Mouse (Mus musculus) adrenal gland, adult 8-10 months (tissue): Measurements from ENCODE around the gene Kat5. TPM values are rescaled to one million over a fixed set of nuclear protein-coding genes. Genes with fewer than 3 reads are reported as not detected.

ENCODE experiments used
- DNase-seq: peaks from one replicate; pipeline ENCODE4 v3.0.0; 2022
- total RNA-seq, 4 experiments: library from RNA; stranded (reverse); gene quantifications; 2 replicates each; pipeline ENCODE4 v1.2.4; 2022

Gene Kat5
- total RNA-seq, 4 experiments from 2014 or later, result 71.6 to 90.4 (median 76.6) TPM

DNA sequence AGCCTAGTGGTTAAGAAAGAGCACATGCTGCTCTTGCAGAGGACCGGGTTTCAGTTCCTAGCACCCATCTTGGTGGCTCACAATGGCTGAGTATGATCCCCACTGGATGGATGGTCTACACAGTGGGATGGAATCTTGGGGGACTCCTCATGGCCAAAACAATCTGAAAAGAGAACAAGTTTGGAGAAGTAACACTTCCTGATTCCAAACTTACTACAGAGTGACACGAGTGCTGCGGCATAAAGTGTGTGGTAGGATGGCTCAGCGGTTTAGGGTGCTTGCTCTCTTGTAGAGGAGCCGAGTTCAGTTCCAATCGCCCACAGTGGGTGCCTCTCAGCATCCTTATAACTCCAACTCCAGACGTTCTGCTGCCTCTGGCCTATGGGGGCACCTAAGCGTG lies 15.3 kb upstream of the Kat5 start:
- DNase-seq, result no peak

GRCm38 (mm10) chr19:5621884-5622283 lies 11.8 kb upstream of the Kat5 start:
- no peak for DNase-seq

DNA sequence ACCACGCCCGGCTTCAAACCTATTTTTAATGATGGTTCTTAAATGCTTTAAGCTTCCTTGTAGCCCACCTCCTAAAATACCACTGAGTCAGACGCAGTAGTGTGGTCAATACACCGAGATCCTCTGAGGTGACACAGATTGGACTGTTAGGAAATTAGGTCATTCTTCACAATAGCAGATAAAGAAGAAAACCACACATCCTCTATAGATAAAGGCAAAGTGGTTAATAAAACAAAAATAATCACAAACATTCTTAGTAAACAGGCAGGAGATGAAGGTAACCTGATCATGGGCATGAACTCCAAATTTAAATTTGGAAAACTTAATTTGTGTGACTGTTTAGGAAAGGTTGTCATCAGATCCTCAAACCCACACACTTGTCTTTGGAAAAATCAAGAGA lies 10.0 kb upstream of the Kat5 start:
- DNase-seq, result no peak

- no peak for DNase-seq
These were observed 4.9 kb upstream of the Kat5 start for GRCm38 (mm10) chr19:5614953-5615352.

- DNase-seq, result no peak
These were observed 2.9 kb upstream of the Kat5 start for GRCm38 (mm10) chr19:5612762-5613411.

- no peak for DNase-seq
These were observed 1.9 kb upstream of the Kat5 start for GRCm38 (mm10) chr19:5611973-5612372.

- DNase-seq, result no peak
These were observed 878 bp downstream of the Kat5 start for GRCm38 (mm10) chr19:5609171-5609546.

DNA sequence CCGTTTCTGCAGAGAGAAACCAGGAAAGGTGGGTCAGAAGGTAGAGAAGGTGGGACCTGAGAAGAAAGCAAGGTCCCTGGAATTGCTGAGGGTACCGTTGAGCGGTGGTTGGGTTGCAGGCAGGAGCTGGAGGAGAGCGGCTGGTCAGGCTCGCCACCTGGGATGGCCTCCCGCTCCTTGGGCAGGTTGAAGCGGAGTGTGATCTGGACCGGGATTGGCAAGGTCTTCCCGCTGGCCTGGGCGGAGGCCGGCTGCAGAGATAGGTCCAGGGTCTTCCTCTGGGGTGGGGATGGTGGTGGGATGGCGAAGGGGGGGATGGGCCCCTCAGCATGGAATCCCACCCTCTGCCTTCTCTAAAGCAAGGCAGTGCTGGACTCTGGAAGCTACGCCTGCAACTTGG lies 1.3 kb downstream of the Kat5 start:
- no peak for DNase-seq

GRCm38 (mm10) chr19:5607705-5608410 lies 2.2 kb downstream of the Kat5 start:
- no peak for DNase-seq

DNA sequence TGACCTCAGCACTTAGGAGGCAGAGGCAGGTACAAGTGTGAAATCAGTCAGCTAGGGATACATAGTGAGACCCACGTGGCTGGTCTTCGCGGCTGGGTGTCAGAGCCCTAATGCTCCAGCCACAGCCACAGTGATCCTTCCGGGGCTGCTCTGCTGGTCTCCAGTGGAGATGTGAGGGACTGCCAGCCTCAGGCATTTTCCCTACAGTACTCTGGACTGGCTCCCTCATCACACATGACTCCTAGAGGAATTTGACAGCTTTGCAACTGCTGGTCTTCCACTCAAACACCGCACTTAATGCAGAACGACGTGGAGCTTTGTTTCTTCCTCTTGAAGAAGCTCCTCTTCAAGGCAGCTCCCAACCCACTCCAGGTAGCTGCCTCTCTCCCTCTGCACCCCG lies 3.8 kb downstream of the Kat5 start:
- no peak for DNase-seq

DNA sequence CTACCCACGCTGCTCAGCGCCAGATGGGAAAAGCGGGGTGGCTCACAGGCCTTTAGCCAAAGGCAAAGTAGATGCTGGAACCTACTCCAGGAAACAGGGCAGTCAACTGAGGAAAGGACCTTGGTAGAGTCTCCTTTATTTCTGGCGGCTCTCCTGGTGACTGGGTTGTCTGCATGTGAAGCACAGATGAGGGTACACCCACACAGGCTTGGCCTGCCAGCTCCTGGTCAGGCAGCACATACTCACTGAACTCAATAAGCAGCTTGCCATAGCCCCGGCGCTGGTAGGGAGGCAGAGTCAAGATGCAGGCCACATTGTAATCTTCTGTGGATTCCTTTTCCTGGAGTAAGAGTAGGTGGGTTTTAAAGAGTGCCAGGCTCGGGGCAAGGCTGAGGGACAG lies 4.9 kb downstream of the Kat5 start:
- DNase-seq, result no peak

- no peak for DNase-seq
These were observed 6.4 kb downstream of the Kat5 start for GRCm38 (mm10) chr19:5603664-5604063.

DNA sequence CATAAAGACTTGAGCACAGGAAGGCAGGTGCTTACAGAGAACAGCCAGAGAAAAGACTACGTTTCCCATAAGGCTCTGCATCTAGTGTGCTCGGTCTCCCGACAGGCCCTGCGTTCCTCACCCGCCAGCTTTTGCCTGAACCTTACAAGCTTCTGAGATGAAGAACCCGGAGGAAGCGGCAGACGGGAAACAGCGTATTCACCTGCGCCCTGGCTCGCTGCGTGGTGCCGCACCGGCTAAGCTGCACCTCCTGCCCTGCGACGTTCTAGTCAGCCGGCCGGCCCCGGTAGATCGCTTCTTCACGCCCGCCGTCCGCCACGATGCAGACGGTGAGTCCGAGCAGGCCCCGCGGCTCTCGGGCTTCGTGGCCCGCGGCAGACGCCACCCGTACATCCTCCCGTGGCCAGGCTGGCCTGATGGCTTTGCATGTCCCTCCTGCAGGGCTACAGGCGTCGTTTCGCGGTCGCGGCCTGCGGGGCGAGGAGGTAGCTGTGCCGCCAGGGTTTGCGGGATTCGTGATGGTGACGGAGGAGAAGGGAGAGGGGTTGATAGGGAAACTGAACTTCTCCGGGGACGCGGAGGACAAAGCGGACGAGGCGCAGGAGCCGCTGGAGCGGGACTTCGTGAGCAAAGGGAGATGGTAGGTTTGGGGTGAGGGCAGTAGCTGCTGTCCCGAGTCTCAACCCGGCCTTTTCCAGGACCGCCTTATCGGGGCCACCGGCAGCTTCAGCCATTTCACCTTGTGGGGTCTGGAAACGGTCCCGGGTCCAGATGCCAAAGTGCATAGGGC lies 8.1 kb downstream of the Kat5 start, which contains the start of gene Rnaseh2c:
TSS of gene Rnaseh2c (plus strand) at position 122 of the 790 bp plus-strand sequence.
- DNase-seq, result peak; percentile 65

DNA sequence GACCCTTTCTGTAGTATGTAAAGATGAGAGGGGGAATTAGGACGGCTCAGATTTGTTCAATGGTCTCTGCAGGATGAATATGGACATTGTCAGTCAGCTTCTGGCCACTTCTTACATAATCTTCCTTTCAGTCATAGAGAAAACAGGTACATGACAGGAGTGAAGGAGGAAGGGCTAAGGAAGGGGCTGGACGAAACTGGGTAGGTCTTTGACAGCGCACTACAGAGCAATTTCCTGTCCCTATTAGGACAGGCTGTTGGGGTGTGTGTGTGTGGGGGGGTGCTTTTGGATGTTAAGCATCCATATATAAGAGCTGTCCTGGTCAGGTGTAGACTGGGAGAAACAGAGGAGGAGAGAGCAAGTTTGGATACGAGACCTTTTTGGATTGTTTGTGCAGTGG lies 10.8 kb downstream of the Kat5 start:
- DNase-seq, result no peak

DNA sequence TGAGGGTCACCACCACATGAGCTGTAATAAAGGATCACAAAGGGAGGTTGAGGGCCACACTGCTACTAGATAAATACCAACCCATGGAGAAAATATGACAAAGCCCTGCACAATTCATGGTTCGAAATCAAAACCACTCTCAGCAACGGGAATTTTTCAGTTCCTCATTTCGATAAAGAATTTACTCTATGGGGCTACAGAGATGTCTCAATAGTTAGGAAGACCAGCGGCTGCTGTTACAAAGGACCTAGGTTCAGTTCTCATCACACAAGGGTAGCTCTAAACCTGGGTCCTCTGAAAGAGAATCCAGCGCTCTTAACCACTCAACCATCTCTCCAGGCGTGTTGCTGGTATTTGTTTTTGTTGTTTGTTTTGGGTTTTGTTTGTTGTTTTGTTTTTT lies 18.1 kb downstream of the Kat5 start:
- no peak for DNase-seq

DNA sequence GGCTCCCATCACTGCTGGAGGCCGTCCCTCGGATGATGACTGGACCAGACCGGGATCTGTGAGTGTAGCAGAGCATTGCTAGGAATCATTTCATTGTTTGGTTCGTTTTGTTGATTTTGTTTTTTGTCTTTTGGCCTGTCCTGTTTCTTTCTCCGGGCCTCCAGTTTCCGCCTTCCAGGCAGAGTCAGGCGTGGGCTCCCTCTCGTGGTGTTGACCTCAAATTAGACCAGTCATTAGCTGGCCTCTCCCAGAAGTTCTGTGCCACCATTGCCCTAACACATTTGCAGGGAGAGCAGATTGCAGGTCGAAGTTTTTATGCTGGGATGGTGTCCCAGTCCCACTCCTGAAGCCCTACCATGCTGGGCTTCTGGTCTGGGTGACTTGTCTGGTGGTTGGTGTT lies 20.9 kb downstream of the Kat5 start:
- no peak for DNase-seq

DNA sequence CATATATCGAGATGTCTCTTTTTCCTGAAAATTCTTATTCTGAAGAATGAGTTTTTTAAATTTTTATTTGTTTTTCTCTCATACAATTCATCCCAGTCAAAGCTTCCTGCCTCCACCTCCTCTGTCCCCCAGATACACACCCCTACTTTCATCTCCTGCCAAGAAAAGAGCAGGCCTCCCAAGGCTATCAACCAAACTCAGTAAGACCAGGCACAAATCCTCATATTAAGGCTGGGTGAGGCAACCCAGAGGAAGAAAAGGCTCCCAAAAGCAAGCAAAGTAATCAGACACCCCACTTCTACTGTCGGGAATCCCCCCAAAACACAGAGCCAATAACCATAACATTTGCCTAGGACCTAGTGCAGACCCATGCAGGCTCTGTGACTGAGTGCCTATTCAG lies 28.0 kb downstream of the Kat5 start:
- no peak for DNase-seq

DNA sequence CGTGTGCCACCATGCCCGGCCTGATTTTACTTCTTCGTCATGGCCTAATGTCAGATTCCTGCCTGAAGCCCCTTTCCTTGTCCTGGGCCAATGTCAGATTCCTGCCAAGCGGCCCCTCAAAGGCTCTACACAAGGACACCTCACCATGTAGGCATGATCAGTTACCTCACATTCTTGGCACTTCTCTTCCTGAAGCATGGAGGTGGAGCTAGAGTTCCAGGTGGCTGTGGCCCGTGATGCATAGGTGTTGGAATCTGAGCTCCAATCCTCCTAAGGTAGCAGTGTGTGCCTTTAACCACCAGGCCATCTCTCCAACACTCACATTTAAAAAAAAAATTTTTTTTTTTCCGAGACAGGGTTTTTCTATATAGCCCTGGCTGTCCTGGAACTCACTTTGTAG lies 29.3 kb downstream of the Kat5 start:
- DNase-seq, result no peak

DNA sequence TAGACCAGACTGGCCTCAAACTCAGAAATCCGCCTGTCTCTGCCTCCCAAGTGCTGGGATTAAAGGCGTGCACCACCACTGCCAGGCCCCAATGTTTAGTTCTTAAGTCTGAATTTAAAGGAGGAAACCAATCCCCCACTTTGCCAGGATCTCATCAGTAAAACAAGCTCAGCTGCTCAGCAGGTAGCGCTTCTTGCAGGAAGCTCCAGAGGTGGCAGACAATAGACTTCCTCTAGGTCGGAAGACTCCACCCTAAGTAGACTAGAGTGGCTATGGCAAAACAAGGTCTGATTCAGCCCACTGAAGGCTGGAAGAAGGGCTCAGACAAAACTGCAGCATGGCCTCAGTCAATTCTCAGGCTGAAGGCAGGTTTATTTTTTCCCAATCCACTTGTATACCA lies 30.1 kb downstream of the Kat5 start:
- DNase-seq, result no peak

DNA sequence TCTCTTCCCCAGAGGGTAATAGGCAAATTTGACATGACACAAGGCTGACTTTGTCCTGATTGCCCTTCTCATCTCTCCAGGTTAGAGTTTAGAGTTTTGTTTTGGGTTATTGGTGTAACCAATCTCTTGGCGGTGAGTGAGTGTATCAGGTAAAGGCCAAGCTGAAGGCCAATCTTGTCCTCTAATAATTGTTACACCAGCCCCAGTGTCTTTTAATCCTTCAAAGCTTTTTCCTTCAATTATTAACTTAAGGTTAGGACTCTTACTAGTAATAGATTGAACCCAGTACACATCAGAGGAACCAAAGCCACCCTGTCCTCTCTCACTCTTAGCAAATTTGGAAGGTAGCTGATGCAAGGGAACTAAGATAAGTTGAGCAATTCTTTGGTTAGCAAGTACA lies 34.7 kb downstream of the Kat5 start:
- DNase-seq, result no peak

DNA sequence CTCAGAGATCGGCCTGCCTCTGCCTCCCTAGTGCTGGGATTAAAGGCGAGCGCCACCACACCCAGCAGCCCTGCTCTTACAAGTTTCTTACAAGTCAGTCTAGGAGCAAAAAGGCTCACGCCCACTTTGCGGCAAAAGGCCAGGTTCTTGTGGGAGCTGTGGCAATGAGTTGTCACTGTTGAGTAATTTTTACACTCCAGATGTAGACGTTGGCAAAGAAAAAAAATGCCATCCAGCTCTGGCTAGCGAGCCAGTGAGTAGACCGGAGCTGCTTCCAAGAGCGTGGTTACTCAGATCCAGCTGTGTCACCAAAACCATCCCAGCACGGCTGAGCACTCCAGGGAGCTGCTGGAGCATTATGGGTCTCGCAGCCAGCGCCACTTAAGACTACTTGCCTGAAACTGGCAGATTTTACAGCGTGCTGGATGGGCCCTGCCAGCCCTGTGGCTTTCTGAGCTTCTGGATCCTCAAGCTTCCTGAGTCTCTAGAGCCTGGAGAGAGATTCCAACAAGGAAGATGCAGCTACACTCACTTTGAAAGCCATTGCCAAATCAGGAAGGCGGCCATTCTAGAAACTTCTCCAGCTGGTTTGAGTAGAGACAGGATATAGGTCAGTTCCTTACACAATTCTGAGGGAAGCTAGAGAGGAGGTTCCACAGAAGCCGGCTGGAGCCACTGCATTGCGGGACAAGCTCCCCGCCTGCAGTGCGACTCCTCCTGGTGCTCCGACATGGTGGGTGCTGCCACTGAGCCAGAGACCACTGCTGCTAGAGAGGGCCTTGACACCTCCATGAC lies 37.5 kb downstream of the Kat5 start:
- DNase-seq, result peak; percentile 71

GRCm38 (mm10) chr19:5571831-5572230 lies 38.2 kb downstream of the Kat5 start:
- peak; percentile 51 for DNase-seq
